Mouse (Mus musculus) yolk sac, embryonic 10.5 days (tissue): ENCODE results near the gene Tex52.

Source experiments
- DNase-seq: peaks from one replicate; pipeline ENCODE4 v3.0.0-alpha.2; 2017; ENCODE audit warnings: low spot score

Gene Tex52

GRCm38 (mm10) chr6:128429300-128429699 lies 54.0 kb downstream of the Tex52 start:
- no peak for DNase-seq

GRCm38 (mm10) chr6:128429826-128430225 lies 54.6 kb downstream of the Tex52 start:
- no peak for DNase-seq

- DNase-seq, result no peak
Observed at GRCm38 (mm10) chr6:128432356-128432915, 57.2 kb downstream of the Tex52 start.

- DNase-seq, result no peak
Observed at GRCm38 (mm10) chr6:128433566-128433965, 58.3 kb downstream of the Tex52 start.
